Mouse (Mus musculus) right cerebral cortex, postnatal 25 days (tissue): ENCODE results near the gene B3gnt7.
"Not testable (repeated sequence)": the region's sequence is repeated elsewhere in the genome, so short reads cannot be mapped to it uniquely, and the experiment has no call there.

ENCODE experiments used
- DNase-seq: peaks from one replicate; pipeline ENCODE4 v3.0.0; 2022

B3gnt7 gene

GRCm38 (mm10) chr1:86303063-86303872, 636 bp downstream of the B3gnt7 start:
- peak; percentile 45 for DNase-seq

GRCm38 (mm10) chr1:86303873-86304250, 1.2 kb downstream of the B3gnt7 start:
- no peak for DNase-seq

- DNase-seq, result no peak
These were observed 4.1 kb downstream of the B3gnt7 start for GRCm38 (mm10) chr1:86306686-86307085.

- no peak for DNase-seq
These were observed 4.6 kb downstream of the B3gnt7 start for GRCm38 (mm10) chr1:86307177-86307762.

GRCm38 (mm10) chr1:86307871-86308641, 5.4 kb downstream of the B3gnt7 start:
- no peak for DNase-seq

- DNase-seq, result no peak
These were observed 6.7 kb downstream of the B3gnt7 start for GRCm38 (mm10) chr1:86309270-86309833.

- no peak for DNase-seq
These were observed 8.1 kb downstream of the B3gnt7 start for GRCm38 (mm10) chr1:86310536-86311310.

- no peak for DNase-seq
These were observed 8.9 kb downstream of the B3gnt7 start for GRCm38 (mm10) chr1:86311467-86312005.

GRCm38 (mm10) chr1:86312269-86312668, 9.6 kb downstream of the B3gnt7 start:
- no peak for DNase-seq

- DNase-seq, result no peak
These were observed 10.6 kb downstream of the B3gnt7 start for GRCm38 (mm10) chr1:86313096-86313771.

- DNase-seq, result no peak
These were observed 11.1 kb downstream of the B3gnt7 start for GRCm38 (mm10) chr1:86313772-86314125.

GRCm38 (mm10) chr1:86320822-86321413, 18.3 kb downstream of the B3gnt7 start:
- no peak for DNase-seq

- no peak for DNase-seq
These were observed 33.7 kb downstream of the B3gnt7 start for GRCm38 (mm10) chr1:86336330-86336729.

GRCm38 (mm10) chr1:86339156-86339812, 36.7 kb downstream of the B3gnt7 start:
- peak; percentile 63 for DNase-seq

- not testable (repeated sequence) for DNase-seq
These were observed 38.5 kb downstream of the B3gnt7 start for GRCm38 (mm10) chr1:86341096-86341495.

GRCm38 (mm10) chr1:86342371-86342770, 39.7 kb downstream of the B3gnt7 start:
- DNase-seq, result no peak

GRCm38 (mm10) chr1:86343087-86343645, 40.5 kb downstream of the B3gnt7 start:
- no peak for DNase-seq

- DNase-seq, result no peak
These were observed 41.6 kb downstream of the B3gnt7 start for GRCm38 (mm10) chr1:86343969-86344861.

- DNase-seq, result no peak
These were observed 42.4 kb downstream of the B3gnt7 start for GRCm38 (mm10) chr1:86345069-86345468.
